Mouse (Mus musculus): ENCODE measurements around the gene A730071L15Rik.

DNA sequence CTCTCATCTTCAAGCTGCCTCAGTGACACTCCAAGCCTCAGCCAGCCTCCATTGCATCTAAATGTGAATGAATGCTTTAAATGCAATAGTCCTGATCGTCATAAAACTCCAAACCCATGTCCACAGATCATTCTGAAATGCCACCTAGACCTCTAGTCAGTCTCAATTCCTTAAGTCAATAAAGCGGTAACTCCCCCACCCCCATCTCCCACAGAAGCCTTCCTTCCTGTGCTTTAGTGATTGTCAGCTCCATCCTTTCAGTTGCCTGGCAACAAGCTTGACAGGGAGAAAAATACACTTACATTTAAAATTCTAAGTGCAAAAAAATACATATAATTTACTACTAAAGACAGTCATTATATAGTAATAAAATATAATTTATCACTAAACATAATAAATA lies 16.6 kb upstream of the A730071L15Rik start:
- TF ChIP-seq GATA1 (IDR thresholded peaks at IDR 0.05; ENCODE audit: borderline replicate concordance, low read length) (no peak), FLI1 (IDR thresholded peaks at IDR 0.05; ENCODE audit: low read length) (no peak)
